Mouse (Mus musculus) liver, embryonic 16.5 days (tissue): ENCODE results near the gene Car6. TPM values are rescaled to one million over a fixed set of nuclear protein-coding genes. Genes with fewer than 3 reads are reported as not detected.
A peak's percentile ranks its signal among the peaks of the same experiment; 100 is the strongest.

ENCODE experiments used
- ATAC-seq: fragments of 200-750 bp; cut with Nextera tagmentation; 2 replicates; pipeline ENCODE4 v1.8.0; 2017; ENCODE audit warnings: low read depth, mild to moderate bottlenecking, moderate number of reproducible peaks, moderate library complexity
- H3K27ac ChIP-seq: fragments of 300-500 bp; sonication (generic); 2 replicates; pipeline ENCODE4 v1.5.1; 2014; ENCODE audit warnings: mild to moderate bottlenecking, low read length
- H3K27me3 ChIP-seq: fragments of 300-500 bp; sonication (generic); 2 replicates; pipeline ENCODE4 v1.6.1; 2014; ENCODE audit warnings: low read depth, low read length, mixed read lengths; ENCODE audit not compliant: control insufficient read depth, insufficient read depth
- H3K36me3 ChIP-seq: fragments of 300-500 bp; sonication (generic); 2 replicates; pipeline ENCODE4 v1.6.1; 2014; ENCODE audit warnings: mild to moderate bottlenecking; ENCODE audit not compliant: control insufficient read depth, insufficient read depth
- H3K4me1 ChIP-seq: fragments of 300-500 bp; sonication (generic); 2 replicates; pipeline ENCODE4 v1.6.1; 2014; ENCODE audit warnings: low read depth, low read length, mixed read lengths; ENCODE audit not compliant: control insufficient read depth
- H3K4me2 ChIP-seq: fragments of 300-500 bp; sonication (generic); 2 replicates; pipeline ENCODE4 v1.6.1; 2014; ENCODE audit warnings: low read depth, low read length, mixed read lengths
- H3K4me3 ChIP-seq: fragments of 300-500 bp; sonication (generic); 2 replicates; pipeline ENCODE4 v1.5.1; 2014; ENCODE audit warnings: low read depth, mild to moderate bottlenecking, low read length
- H3K9ac ChIP-seq: fragments of 300-500 bp; sonication (generic); 2 replicates; pipeline ENCODE4 v1.6.1; 2014; ENCODE audit warnings: low read depth, low read length
- H3K9me3 ChIP-seq: fragments of 300-500 bp; sonication (generic); replicated peaks from 2 replicates; pipeline ENCODE4 v1.6.1; 2016; ENCODE audit warnings: low read length; ENCODE audit not compliant: control insufficient read depth
- WGBS: fragments of 180-500 bp; shearing (Covaris S2); extraction: QIAGEN DNeasy Blood & Tissue Kit; methylation state at CpG from one replicate; pipeline ENCODE4 v1.1.7; 2014; ENCODE audit not compliant: insufficient replicate concordance; 5-methylcytosine and 5-hydroxymethylcytosine counted together
- polyA plus RNA-seq: library from polyadenylated mRNA; unstranded; fragments of >200 nt; fragmentation: Nextera tagmentation; extraction: Ambion mirVana; gene quantifications from 2 replicates; pipeline ENCODE4 v1.2.1, GENCODE M21; 2015

Gene Car6
- polyA plus RNA-seq, 1 experiment from 2014 or later = not detected

DNA sequence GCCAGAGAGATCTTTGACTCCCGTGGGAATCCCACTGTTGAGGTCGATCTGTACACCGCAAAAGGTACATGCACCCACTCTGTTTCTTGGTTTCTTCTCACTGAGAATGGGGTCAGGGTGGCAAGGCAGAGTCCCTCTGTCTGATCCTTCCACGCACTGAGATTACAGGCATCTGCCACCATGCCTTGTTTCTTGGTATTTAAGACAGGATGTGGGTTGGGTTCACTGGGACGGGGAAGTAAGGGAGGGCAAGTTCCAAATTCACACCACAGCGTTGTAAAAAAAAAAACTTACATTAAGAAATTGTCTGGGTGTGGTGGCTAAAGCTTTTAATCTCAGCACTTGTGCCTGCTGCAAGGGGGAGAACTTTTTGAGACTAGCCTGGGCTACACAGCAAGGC is 38.4 kb upstream of the Car6 start:
- Histone ChIP-seq H3K36me3 (peaks cover 38% of the 10 kb centered on the region), H3K27me3 (no peaks in the 10 kb centered on the region), H3K4me3 (peak overlapping the region; percentile 87; the same call in 1 of the 2 replicates), H3K27ac (peak overlapping the region; percentile 41), H3K9me3 (no peaks in the 10 kb centered on the region), H3K9ac (no peak overlapping the region), H3K4me2 (peak overlapping the region; percentile 95), H3K4me1 (peaks cover 51% of the 10 kb centered on the region)
- WGBS = 32% methylated on average over 6 of the region's 6 CpGs
- ATAC-seq = no peak

- WGBS = 51% methylated on average over 5 of the region's 5 CpGs
These were observed 38.0 kb upstream of the Car6 start for GRCm38 (mm10) chr4:150239087-150239480.

DNA sequence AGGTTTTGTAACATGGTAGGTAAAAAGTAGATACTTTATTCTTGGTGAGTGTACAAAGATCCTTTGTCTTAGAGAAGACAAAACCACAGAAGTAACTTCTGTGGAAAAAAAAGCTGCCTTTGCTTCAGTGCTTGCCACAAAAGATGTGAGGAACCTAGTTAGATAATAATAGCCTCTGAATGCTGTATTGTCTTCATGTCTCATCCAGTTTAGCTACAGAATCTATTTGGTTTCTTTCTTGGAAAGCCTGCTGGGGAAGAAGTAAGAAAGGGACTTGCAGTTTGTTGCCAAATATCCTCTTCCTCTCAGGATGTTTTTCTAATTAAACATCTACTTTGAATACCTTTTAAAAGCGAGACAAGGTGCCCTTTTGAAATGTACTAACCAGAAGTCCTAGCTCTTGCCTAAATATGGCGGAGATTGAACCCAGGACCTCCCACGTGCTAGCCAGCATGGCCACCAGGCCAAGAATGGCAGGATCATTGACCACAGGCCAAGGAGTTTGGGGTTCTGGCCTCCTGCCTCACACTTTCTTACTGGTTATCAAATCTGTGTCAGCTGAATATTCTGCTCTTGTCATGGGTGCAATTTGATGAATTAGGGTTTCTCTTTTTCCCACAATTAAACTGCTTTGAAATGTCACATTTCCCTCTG is 37.4 kb upstream of the Car6 start:
- Histone ChIP-seq H3K4me3 (peak overlapping the region; percentile 87), H3K27ac (peak overlapping the region; percentile 42; the same call in 1 of the 2 replicates), H3K4me1 (peaks cover 51% of the 10 kb centered on the region), H3K27me3 (no peaks in the 10 kb centered on the region), H3K9me3 (no peaks in the 10 kb centered on the region), H3K36me3 (peaks cover 29% of the 10 kb centered on the region), H3K4me2 (peak overlapping the region; percentile 95), H3K9ac (peak overlapping the region; percentile 88)
- WGBS = 23% methylated on average over 3 of the region's 3 CpGs
- no peak for ATAC-seq

More at GRCm38 (mm10) chr4:150239087-150239480, 38.0 kb upstream of the Car6 start:
- Histone ChIP-seq H3K36me3 (peaks cover 34% of the 10 kb centered on the region), H3K27me3 (no peaks in the 10 kb centered on the region), H3K9me3 (no peaks in the 10 kb centered on the region), H3K4me3 (peak overlapping the region; percentile 87), H3K27ac (peak overlapping the region; percentile 41), H3K4me1 (peaks cover 51% of the 10 kb centered on the region), H3K9ac (no peak overlapping the region), H3K4me2 (peak overlapping the region; percentile 95)
- no peak for ATAC-seq

GRCm38 (mm10) chr4:150237636-150238361 is 36.7 kb upstream of the Car6 start:
- ATAC-seq = peak; percentile 41
- H3K4me1 ChIP-seq = peaks cover 51% of the 10 kb centered on the region
- no peaks in the 10 kb centered on the region for H3K9me3 ChIP-seq
- peak overlapping the region; percentile 87 for H3K4me3 ChIP-seq
- H3K27me3 ChIP-seq = no peaks in the 10 kb centered on the region
- peaks cover 22% of the 10 kb centered on the region for H3K36me3 ChIP-seq
- peak overlapping the region; percentile 90 for H3K27ac ChIP-seq
- H3K9ac ChIP-seq = peak overlapping the region; percentile 88
- WGBS = under 1% methylated on average over 21 of the region's 21 CpGs
- H3K4me2 ChIP-seq = peak overlapping the region; percentile 95

DNA sequence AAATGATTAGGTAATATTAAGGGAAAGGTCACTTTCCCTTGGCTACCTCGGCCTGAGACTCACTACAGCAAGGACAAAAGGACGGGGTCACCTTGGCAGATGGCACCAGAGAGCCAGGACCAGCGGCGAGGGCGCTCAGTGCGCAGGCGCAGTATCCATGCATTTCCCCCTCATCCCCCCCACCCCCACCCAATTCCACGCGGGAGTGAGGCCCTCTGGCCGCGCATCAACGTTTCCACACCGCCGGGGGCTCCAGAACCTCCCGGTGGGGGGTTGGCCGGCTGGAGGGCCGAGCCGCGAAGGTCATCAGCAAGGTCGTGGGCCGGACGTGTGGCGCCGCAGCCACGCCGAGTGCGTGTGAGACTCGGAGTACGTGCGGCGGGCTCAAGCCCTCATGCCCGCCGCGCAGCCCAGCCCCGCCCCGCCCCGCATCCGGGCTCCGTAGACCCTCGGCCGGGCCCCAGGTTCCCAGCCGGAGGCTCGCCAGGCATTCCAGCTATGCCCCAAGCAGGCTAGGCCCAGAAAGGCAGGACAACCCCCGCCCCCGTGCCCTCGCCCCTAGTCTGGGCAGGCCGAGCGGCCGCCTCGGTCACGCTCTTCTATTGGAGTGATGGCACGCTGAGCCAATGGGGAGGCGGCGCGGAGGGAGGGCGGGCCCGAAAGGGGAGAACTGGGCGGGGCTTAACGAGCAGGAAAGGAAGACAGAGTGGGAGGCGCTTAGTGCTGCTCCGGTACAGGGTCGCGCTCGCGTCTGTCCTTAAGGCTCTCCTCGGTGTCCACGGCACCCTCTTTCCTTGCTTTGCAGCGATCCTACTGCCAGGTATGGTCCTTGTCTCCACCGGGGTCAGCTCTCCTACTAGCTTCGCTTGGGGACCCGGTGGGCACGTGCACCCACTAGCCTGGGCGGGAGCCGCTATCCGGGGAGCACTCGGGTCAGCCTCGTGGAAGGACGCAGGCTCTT is 35.7 kb upstream of the Car6 start, which contains the start of gene Eno1:
Gene Eno1, plus strand, starts transcription at position 201 of the 961 bp plus-strand sequence.
- Histone ChIP-seq H3K9me3 (no peaks in the 10 kb centered on the region), H3K36me3 (peaks cover 14% of the 10 kb centered on the region), H3K4me3 (peak within 1 kb of the TSS; percentile 87), H3K4me1 (peaks cover 50% of the 10 kb centered on the region), H3K27ac (peak within 1 kb of the TSS; percentile 90), H3K9ac (peak within 1 kb of the TSS; percentile 88), H3K27me3 (no peaks in the 10 kb centered on the region), H3K4me2 (peak within 1 kb of the TSS; percentile 95)
- ATAC-seq = peak; percentile 94
- WGBS = under 1% methylated on average over 71 of the region's 78 CpGs

- Histone ChIP-seq H3K27me3 (no peaks in the 10 kb centered on the region), H3K4me2 (peak overlapping the region; percentile 95), H3K36me3 (peaks cover 6% of the 10 kb centered on the region), H3K9me3 (no peaks in the 10 kb centered on the region), H3K4me1 (peaks cover 45% of the 10 kb centered on the region), H3K9ac (peak overlapping the region; percentile 88), H3K4me3 (peak overlapping the region; percentile 87), H3K27ac (peak overlapping the region; percentile 90)
- no peak for ATAC-seq
- 62% methylated on average over 8 of the region's 8 CpGs for WGBS
These were observed 34.9 kb upstream of the Car6 start for GRCm38 (mm10) chr4:150236031-150236430.

- Histone ChIP-seq H3K9ac (no peak overlapping the region), H3K4me1 (peaks cover 44% of the 10 kb centered on the region), H3K27ac (no peak overlapping the region), H3K36me3 (peaks cover 3% of the 10 kb centered on the region), H3K9me3 (no peaks in the 10 kb centered on the region), H3K4me2 (no peak overlapping the region), H3K27me3 (no peaks in the 10 kb centered on the region), H3K4me3 (no peak overlapping the region)
- WGBS = 65% methylated on average over 4 of the region's 4 CpGs
- ATAC-seq = no peak
These were observed 34.5 kb upstream of the Car6 start for GRCm38 (mm10) chr4:150235585-150235984.

DNA sequence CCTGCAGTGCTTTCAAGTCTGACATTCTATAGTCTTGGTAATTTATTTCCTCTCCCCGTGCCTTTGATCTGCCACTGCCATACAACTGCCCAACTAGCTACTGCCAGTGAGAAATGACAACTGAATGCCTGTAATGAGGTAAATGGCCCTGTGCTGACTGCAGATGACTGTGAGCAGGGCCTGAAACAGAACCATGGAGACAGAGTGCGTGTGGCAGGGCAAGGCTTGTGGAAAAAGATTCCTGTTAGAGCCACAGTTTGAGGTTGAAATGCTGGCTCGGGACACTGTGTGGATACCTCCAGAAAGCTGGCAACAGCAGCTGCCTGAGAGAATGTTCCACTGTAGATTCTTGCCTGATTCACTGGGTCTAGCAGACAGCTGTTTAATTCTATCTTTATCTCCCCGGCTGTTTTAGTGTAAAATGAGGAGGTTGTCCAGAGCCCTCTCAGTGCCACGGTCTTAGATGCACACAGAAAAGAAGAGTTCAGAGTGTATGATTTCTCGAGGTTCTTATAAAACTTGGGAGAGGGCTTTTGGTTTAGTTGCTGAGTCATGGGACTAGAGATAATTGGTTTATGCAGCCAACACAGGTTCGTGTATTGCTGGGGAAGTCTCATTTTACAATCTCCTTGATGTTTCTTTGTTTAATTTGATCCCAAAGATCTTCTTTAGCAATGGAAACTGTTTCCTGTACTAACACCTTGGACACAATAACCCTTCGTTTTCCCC is 33.6 kb upstream of the Car6 start:
- Histone ChIP-seq H3K4me2 (no peak overlapping the region), H3K27me3 (no peaks in the 10 kb centered on the region), H3K4me1 (peaks cover 42% of the 10 kb centered on the region), H3K27ac (no peak overlapping the region), H3K9me3 (no peaks in the 10 kb centered on the region), H3K4me3 (no peak overlapping the region), H3K9ac (no peak overlapping the region), H3K36me3 (no peaks in the 10 kb centered on the region)
- no peak for ATAC-seq
- WGBS = 41% methylated on average over 8 of the region's 8 CpGs
